Mouse (Mus musculus): ENCODE measurements around the gene Mboat7. TPM values are rescaled to one million over a fixed set of nuclear protein-coding genes. Genes with fewer than 3 reads are reported as not detected.
"Not testable (repeated sequence)": the region's sequence is repeated elsewhere in the genome, so short reads cannot be mapped to it uniquely, and the experiment has no call there.

Gene Mboat7
- 70.5 and 73.9 TPM in 2 replicates for polyA plus RNA-seq (2015; fragmentation: Nextera tagmentation; extraction: Ambion mirVana)

DNA sequence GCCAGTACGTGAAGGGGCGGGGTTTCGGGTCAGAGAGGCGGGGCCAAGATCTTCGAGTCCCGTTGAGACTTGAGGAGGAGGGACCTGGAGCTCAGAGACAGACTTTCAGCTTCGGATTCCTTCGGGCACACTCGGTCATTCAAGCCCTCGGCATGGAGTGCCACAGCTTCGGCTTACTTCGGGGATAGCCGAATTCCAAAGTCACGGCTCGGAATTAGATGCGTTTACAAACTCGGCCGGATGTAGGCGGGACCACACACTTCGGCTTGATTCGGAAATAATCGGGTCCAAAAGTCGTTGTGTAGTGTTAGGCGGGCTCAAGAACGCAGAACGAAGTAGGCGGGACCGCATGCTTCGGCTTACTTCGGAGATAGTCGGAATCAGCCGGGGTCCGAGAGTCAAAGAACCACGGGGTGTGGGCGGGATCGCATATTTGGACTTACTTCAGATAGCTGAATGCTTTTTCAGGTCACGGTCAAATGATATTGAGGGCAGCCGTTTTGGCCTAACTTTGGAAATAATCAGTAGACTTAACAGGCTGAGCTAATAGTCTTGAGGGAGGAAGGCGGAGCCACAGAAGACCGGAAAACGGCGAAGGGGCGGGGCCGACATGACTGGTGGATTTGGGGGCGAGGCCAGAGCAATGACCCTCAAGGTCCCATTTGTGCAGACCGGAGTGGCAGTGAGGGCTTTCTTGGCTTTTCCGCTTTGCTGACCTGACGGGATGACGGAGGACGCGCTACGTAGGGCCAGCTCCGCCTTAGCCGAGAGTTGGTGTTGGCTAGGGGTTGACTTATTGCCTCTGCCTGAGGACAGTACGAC lies at the start of gene Mboat7:
Gene Mboat7 (minus strand): TSS at position 537 of the 822 bp plus-strand sequence.
- Histone ChIP-seq H3K27me3 (ENCODE audit: insufficient read depth, low read length) (no peaks in the 10 kb centered on the region), H3K4me2 (replicated peaks; ENCODE audit: low read depth, low read length) (peak within 1 kb of the TSS; percentile 81), H3K27ac (ENCODE audit: low read length) (peak within 1 kb of the TSS; percentile 99), H3K4me3 (ENCODE audit: low read length) (peak within 1 kb of the TSS; percentile 71), H3K9me3 (ENCODE audit: low read length) (no peaks in the 10 kb centered on the region), H3K9ac (replicated peaks; ENCODE audit: low read length) (peak within 1 kb of the TSS; percentile 89), H3K4me1 (ENCODE audit: insufficient read depth, low read length) (peaks cover 23% of the 10 kb centered on the region), H3K36me3 (ENCODE audit: insufficient read depth, low read length) (peaks cover 24% of the 10 kb centered on the region)
- WGBS = under 1% methylated on average over 55 of the region's 55 CpGs
- ATAC-seq (ENCODE audit: low FRiP score, low TSS enrichment) = peak; percentile 92

DNA sequence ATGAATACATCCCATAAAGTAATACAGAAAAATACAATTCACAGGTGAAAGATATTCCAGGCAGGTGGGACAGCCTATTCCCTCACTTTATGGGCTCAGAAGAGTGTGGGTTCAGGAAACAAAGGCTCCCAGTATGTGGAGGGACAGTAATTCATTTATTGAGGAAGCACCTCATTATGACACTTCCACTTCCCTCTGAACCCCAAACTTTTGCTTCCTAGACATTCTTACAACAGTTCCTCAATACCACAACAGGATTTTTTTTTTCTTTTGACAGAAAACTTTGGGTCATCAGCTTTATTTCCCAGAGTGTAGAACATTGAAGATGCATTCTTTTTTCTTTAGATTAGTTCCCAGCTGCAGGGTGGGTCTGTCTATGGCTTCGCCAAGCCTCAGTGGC lies 39.4 kb upstream of the Mboat7 start:
- ATAC-seq (ENCODE audit: low FRiP score, low TSS enrichment); H3K27me3 ChIP-seq (ENCODE audit: insufficient read depth, low read length); H3K4me1 ChIP-seq (ENCODE audit: insufficient read depth, low read length); H3K4me3 ChIP-seq (ENCODE audit: low read length); H3K9me3 ChIP-seq (ENCODE audit: low read length); H3K4me2 ChIP-seq (replicated peaks; ENCODE audit: low read depth, low read length); H3K27ac ChIP-seq (ENCODE audit: low read length); H3K36me3 ChIP-seq (ENCODE audit: insufficient read depth, low read length); H3K9ac ChIP-seq (replicated peaks; ENCODE audit: low read length): not testable (repeated sequence)
- no CpG with 5 or more reads among the region's 1 CpGs for WGBS

DNA sequence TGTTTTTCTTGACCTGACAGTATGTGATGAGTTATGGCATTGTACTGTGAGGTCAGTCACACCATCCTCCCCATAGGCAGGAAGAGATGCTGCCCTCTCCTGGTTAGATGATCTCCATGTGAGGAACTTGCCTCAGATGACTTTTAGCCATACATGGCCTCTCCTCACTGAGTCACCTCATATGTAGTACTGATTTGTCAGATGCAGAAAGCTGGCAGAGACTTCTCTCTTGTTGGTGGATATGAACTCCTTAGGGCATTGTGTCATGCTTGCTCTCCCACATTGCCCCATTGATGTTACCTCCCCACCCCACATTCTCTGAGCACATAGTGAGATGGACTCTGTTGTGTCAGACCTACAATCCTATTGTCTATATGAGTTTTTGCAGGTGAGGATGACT lies 32.1 kb upstream of the Mboat7 start:
- not testable (repeated sequence) for H3K4me1 ChIP-seq (ENCODE audit: insufficient read depth, low read length); H3K4me3 ChIP-seq (ENCODE audit: low read length); H3K27me3 ChIP-seq (ENCODE audit: insufficient read depth, low read length); H3K9ac ChIP-seq (replicated peaks; ENCODE audit: low read length); H3K4me2 ChIP-seq (replicated peaks; ENCODE audit: low read depth, low read length); H3K36me3 ChIP-seq (ENCODE audit: insufficient read depth, low read length); ATAC-seq (ENCODE audit: low FRiP score, low TSS enrichment); H3K9me3 ChIP-seq (ENCODE audit: low read length); H3K27ac ChIP-seq (ENCODE audit: low read length)

DNA sequence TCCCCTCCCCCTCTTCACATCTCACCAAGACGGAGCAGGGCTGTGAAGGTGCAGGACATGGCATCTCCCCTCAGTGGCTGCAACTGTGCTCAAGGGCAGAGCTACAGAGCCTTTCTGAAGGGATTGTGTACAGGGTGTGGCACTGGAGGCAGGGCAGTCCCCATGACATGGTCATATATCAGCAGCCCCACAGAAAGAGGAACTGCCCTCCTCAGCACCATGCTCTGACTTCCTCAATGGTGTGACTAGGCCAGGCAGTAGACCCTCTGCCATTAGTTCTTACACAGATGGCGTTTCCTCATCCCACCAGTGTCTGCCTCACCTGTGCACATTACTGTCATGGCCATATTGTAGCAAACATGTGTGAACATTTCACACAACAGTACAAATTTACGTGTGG lies 26.9 kb upstream of the Mboat7 start, which contains the start of gene Pirb:
Gene Pirb (minus strand): TSS at position 124 of the 400 bp plus-strand sequence.
- not testable (repeated sequence) for H3K9me3 ChIP-seq (ENCODE audit: low read length); H3K27me3 ChIP-seq (ENCODE audit: insufficient read depth, low read length); H3K4me2 ChIP-seq (replicated peaks; ENCODE audit: low read depth, low read length); H3K4me3 ChIP-seq (ENCODE audit: low read length); H3K36me3 ChIP-seq (ENCODE audit: insufficient read depth, low read length); ATAC-seq (ENCODE audit: low FRiP score, low TSS enrichment); H3K4me1 ChIP-seq (ENCODE audit: insufficient read depth, low read length); H3K27ac ChIP-seq (ENCODE audit: low read length); H3K9ac ChIP-seq (replicated peaks; ENCODE audit: low read length)
- WGBS = no CpG with 5 or more reads among the region's 3 CpGs

DNA sequence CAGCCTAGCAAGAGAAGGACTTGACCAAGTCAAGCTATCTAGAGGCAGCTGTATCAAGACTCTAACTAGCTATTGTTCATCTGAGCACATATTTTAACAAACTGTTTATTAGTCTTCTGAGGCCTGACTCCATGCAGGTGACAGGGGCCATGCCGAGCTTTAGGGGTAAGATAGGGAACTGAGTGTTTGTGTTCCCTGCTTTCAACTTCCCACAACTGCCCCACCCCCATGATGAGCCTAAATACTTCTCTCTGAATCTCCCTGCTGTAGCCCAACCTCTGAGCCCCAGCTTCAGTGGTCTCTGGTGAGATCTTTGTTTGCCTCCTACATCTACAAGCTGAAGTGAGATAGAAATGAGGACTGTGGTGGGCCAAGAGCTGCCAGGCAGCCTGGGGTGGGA lies 21.9 kb upstream of the Mboat7 start:
- Histone ChIP-seq H3K4me2 (replicated peaks; ENCODE audit: low read depth, low read length) (no peak overlapping the region), H3K9me3 (ENCODE audit: low read length) (no peaks in the 10 kb centered on the region), H3K27me3 (ENCODE audit: insufficient read depth, low read length) (no peaks in the 10 kb centered on the region), H3K27ac (ENCODE audit: low read length) (no peak overlapping the region), H3K4me1 (ENCODE audit: insufficient read depth, low read length) (no peaks in the 10 kb centered on the region), H3K36me3 (ENCODE audit: insufficient read depth, low read length) (no peaks in the 10 kb centered on the region), H3K4me3 (ENCODE audit: low read length) (no peak overlapping the region), H3K9ac (replicated peaks; ENCODE audit: low read length) (no peak overlapping the region)
- WGBS = 54% methylated on average over 1 of the region's 1 CpGs
- no peak for ATAC-seq (ENCODE audit: low FRiP score, low TSS enrichment)

DNA sequence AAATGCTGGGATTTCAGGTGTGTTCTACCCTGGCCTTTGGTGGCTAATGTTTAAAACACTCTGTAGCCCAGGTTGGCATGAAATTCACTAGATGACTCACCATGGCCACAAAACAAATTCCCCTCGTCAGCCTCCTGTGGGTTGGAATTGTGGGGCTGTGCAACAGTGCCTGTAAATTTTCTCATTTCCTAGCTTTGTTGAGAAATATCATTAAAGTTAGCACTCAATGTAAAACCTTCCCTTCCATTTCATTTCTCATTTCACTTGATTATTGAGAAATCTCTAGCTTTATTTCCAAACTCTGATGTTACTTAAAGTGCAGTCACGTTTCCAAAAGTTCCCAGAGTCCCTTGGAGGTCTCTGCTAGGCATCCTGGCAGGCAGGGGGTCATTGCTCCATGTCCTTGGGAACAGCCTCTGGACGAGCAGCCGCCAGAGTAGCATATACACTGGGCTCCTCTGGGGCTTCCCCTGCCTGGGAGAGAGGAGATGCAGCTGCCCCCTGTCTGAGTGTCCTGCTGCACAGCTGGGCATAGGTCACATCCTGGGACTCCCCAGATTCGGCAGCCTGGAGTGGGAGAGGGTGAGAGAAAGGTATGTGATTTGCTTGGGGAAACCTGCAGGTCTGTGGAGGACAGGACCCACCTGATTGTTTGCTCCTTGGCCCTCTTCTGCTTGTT lies 19.1 kb upstream of the Mboat7 start:
- no peak overlapping the region for H3K4me3 ChIP-seq (ENCODE audit: low read length)
- peaks cover 7% of the 10 kb centered on the region; the same call in 1 of the 2 replicates for H3K36me3 ChIP-seq (ENCODE audit: insufficient read depth, low read length)
- H3K9ac ChIP-seq (replicated peaks; ENCODE audit: low read length) = no peak overlapping the region
- ATAC-seq (ENCODE audit: low FRiP score, low TSS enrichment) = no peak
- H3K27me3 ChIP-seq (ENCODE audit: insufficient read depth, low read length) = no peaks in the 10 kb centered on the region
- no peak overlapping the region for H3K27ac ChIP-seq (ENCODE audit: low read length)
- no peaks in the 10 kb centered on the region for H3K9me3 ChIP-seq (ENCODE audit: low read length)
- 32% methylated on average over 5 of the region's 5 CpGs for WGBS
- H3K4me2 ChIP-seq (replicated peaks; ENCODE audit: low read depth, low read length) = no peak overlapping the region
- no peaks in the 10 kb centered on the region for H3K4me1 ChIP-seq (ENCODE audit: insufficient read depth, low read length)

DNA sequence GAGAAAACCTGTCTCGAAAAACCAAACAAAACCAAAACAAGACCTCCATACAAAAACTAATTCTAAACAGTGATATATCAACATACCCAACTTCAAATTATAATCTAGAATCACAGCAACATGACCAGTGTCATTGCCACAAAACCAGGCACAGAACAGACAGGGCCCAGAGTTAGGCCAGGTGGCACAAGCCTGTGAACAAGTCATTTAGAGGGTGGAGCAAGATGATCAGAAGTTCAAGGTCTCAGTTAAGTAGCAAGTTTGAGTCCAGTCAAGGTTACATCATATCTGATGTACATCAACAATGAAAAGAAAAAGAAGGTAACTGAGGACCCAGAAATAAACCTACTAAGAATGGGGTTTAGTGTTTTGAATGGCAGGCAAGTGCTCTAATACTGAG lies 15.7 kb upstream of the Mboat7 start:
- no peak overlapping the region for H3K4me3 ChIP-seq (ENCODE audit: low read length)
- 57% methylated on average over 1 of the region's 1 CpGs for WGBS
- no peak overlapping the region for H3K27ac ChIP-seq (ENCODE audit: low read length)
- no peak for ATAC-seq (ENCODE audit: low FRiP score, low TSS enrichment)
- H3K36me3 ChIP-seq (ENCODE audit: insufficient read depth, low read length) = peaks cover 34% of the 10 kb centered on the region
- H3K9me3 ChIP-seq (ENCODE audit: low read length) = no peaks in the 10 kb centered on the region
- H3K4me2 ChIP-seq (replicated peaks; ENCODE audit: low read depth, low read length) = no peak overlapping the region
- H3K9ac ChIP-seq (replicated peaks; ENCODE audit: low read length) = no peak overlapping the region
- no peaks in the 10 kb centered on the region for H3K27me3 ChIP-seq (ENCODE audit: insufficient read depth, low read length)
- peaks cover 21% of the 10 kb centered on the region for H3K4me1 ChIP-seq (ENCODE audit: insufficient read depth, low read length)

DNA sequence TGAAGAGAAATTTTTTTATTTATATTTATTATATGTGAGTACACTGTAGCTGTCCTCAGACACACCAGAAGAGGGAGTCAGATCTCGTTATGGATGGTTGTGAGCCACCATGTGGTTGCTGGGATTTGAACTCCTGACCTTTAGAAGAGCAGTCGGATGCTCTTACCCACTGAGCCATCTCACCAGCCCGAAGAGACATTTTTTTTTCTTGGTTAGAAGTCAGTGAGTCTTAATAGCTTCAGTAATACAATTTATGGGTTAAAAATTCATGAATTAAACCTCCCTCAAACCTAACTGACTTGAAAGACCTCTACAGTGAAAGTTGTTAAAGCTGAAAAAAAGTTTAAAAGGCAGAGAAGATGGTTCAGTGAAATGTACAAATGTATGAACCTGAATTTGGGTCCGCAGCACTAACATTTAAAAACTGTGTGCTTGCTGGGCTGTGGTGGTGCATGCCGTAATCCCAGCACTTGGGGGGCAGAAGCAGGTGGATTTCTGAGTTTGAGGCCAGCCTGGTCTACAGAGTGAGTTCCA lies 15.2 kb upstream of the Mboat7 start:
- H3K4me3 ChIP-seq (ENCODE audit: low read length); H3K4me2 ChIP-seq (replicated peaks; ENCODE audit: low read depth, low read length); H3K9ac ChIP-seq (replicated peaks; ENCODE audit: low read length); ATAC-seq (ENCODE audit: low FRiP score, low TSS enrichment); H3K27ac ChIP-seq (ENCODE audit: low read length); H3K9me3 ChIP-seq (ENCODE audit: low read length); H3K27me3 ChIP-seq (ENCODE audit: insufficient read depth, low read length): not testable (repeated sequence)
- WGBS = 30% methylated on average over 5 of the region's 5 CpGs
- H3K4me1 ChIP-seq (ENCODE audit: insufficient read depth, low read length) = peaks cover 21% of the 10 kb centered on the region
- peaks cover 34% of the 10 kb centered on the region for H3K36me3 ChIP-seq (ENCODE audit: insufficient read depth, low read length)

DNA sequence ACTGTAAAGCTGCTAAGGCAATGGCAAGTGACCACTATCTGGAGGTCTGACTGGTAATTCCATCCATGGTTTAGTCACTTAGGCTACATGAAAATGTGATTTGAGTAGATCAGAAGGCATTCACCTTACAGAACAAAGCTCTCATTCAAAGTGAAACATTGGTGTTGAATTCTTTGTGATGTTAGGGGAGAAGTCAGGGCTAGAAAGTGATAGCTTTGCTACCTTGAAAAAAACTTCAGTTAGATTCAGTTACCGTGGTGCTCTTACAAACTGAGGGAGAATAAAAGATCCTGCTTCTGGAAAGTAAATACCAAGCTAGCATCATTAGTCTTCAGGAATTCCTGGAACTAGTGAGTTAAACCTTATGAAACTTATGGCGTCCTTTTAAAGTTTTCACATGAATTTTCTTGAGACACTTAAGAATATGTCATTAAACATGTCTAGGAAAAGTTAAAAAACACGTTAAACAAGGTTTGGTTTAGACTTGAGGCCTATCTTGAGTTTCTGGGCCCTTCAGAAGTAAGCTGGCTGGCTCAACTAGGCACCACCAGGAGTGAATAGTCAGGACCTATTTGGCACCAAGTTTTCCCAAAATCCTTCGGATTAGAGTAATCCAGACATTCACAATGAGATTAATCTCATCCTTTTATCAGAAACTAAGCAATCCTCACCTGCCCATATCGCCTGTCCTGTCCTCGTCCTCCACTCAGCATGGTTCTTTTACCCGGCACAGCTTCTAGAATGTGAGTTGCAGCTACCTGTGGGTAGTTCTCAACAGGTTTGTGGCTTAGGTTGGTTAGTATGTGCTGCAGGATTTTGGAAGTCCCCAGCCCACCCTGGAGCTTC lies 14.5 kb upstream of the Mboat7 start:
- Histone ChIP-seq H3K36me3 (ENCODE audit: insufficient read depth, low read length) (peaks cover 34% of the 10 kb centered on the region), H3K4me2 (replicated peaks; ENCODE audit: low read depth, low read length) (no peak overlapping the region), H3K9me3 (ENCODE audit: low read length) (no peaks in the 10 kb centered on the region), H3K4me3 (ENCODE audit: low read length) (no peak overlapping the region), H3K9ac (replicated peaks; ENCODE audit: low read length) (no peak overlapping the region), H3K27ac (ENCODE audit: low read length) (0 out of 2 replicates have a peak overlapping the region, but pooled peaks have one; percentile 3), H3K27me3 (ENCODE audit: insufficient read depth, low read length) (no peaks in the 10 kb centered on the region), H3K4me1 (ENCODE audit: insufficient read depth, low read length) (peaks cover 21% of the 10 kb centered on the region)
- no peak for ATAC-seq (ENCODE audit: low FRiP score, low TSS enrichment)
- 40% methylated on average over 7 of the region's 7 CpGs for WGBS
